12 mouse cellular contexts compared by ENCODE assay signal in the genomic region with DNA sequence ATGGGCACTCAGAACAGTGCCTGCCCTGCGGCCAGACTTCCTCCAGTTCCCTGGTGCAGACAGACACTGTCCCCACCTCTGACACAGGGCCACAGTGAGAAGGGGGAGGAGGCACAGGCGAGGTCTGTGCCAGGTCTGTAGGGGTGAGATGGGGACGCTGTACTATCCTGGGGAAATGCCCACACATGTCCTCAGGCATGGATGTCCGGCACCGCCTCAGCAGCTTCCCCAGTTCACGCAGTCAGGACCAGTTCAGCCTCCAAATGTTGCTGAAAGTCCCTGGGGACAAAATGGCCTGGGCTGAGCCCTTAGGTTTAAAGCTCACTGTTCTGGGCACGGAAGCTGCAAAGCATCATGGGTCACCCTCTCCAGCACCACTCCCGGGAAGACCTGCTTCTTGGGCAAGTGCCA.
A peak's percentile ranks its signal among the peaks of the same experiment; 100 is the strongest.
DNase-seq lines count a peak whose midpoint lies in the region; ATAC-seq and TF ChIP-seq lines count a peak whose summit lies in the region.
"Had no signal": no experiment of that assay in that cellular context is flagged by ENCODE, and none has a peak within 500 bp of the region (broad histone marks: within the 10 kb centered on the region; RNA-seq: fewer than 3 reads in every experiment).

No protein-coding gene starts in this region.

- no peaks in the 10 kb centered on the region for H3K36me3 ChIP-seq in kidney, embryonic 16.5 days (ENCODE audit: insufficient read depth, low read length)
- no peaks in the 10 kb centered on the region for H3K36me3 ChIP-seq in kidney, embryonic 15.5 days
- H3K36me3 ChIP-seq: embryonic facial prominence, embryonic 15.5 days; hindbrain, embryonic 15.5 days had no signal

- TF ChIP-seq CTCF in cerebellum, adult 2 months (IDR thresholded peaks at IDR 0.05; ENCODE audit: borderline replicate concordance, insufficient read depth, low read depth, low read length) = no peak

- ATAC-seq in kidney, embryonic 16.5 days (ENCODE audit: low FRiP score, low TSS enrichment) = no peak
- no peak for ATAC-seq in kidney, embryonic 15.5 days (replicated peaks; ENCODE audit: low FRiP score)

- no peak for TF ChIP-seq POLR2A in cerebellum, adult 2 months (IDR thresholded peaks at IDR 0.05; ENCODE audit: borderline replicate concordance, insufficient read depth, low read length)

- 0 out of 2 replicates have a peak overlapping the region, but pooled peaks have one; percentile 8 for H3K9ac ChIP-seq in kidney, embryonic 16.5 days (replicated peaks; ENCODE audit: low read length)
- H3K9ac ChIP-seq in kidney, embryonic 15.5 days = no peak overlapping the region
- H3K9ac ChIP-seq: embryonic facial prominence, embryonic 15.5 days; hindbrain, embryonic 15.5 days; lung, embryonic 14.5 days had no signal

- H3K4me2 ChIP-seq in kidney, embryonic 16.5 days (replicated peaks; ENCODE audit: low read depth, low read length) = no peak overlapping the region
- H3K4me2 ChIP-seq in kidney, embryonic 15.5 days = no peak overlapping the region
- H3K4me2 ChIP-seq: embryonic facial prominence, embryonic 15.5 days; hindbrain, embryonic 15.5 days; lung, embryonic 14.5 days had no signal

- H3K27ac ChIP-seq in cerebellum, adult 2 months (ENCODE audit: insufficient read depth, low read length) = no peak overlapping the region
- H3K27ac ChIP-seq in kidney, embryonic 16.5 days (ENCODE audit: low read length) = no peak overlapping the region
- H3K27ac ChIP-seq in kidney, embryonic 15.5 days = no peak overlapping the region
- H3K27ac ChIP-seq: embryonic facial prominence, embryonic 15.5 days; hindbrain, embryonic 15.5 days had no signal

- H3K27me3 ChIP-seq in cerebellum, adult 2 months (ENCODE audit: control insufficient read depth, insufficient read depth, low read length) = no peaks in the 10 kb centered on the region
- H3K27me3 ChIP-seq in kidney, embryonic 16.5 days (ENCODE audit: insufficient read depth, low read length) = no peaks in the 10 kb centered on the region
- H3K27me3 ChIP-seq in kidney, embryonic 15.5 days = no peaks in the 10 kb centered on the region
- H3K27me3 ChIP-seq: embryonic facial prominence, embryonic 15.5 days; hindbrain, embryonic 15.5 days had no signal

- no peaks in the 10 kb centered on the region for H3K9me3 ChIP-seq in kidney, embryonic 16.5 days (ENCODE audit: low read length)
- no peaks in the 10 kb centered on the region for H3K9me3 ChIP-seq in kidney, embryonic 15.5 days (replicated peaks)
- H3K9me3 ChIP-seq: embryonic facial prominence, embryonic 15.5 days; hindbrain, embryonic 15.5 days had no signal

- no peaks in the 10 kb centered on the region; the same call in 1 of the 2 replicates for H3K4me1 ChIP-seq in cerebellum, adult 2 months (ENCODE audit: control insufficient read depth, insufficient read depth, low read length)
- H3K4me1 ChIP-seq in kidney, embryonic 16.5 days (ENCODE audit: insufficient read depth, low read length) = peaks cover 47% of the 10 kb centered on the region
- peaks cover 69% of the 10 kb centered on the region for H3K4me1 ChIP-seq in kidney, embryonic 15.5 days
- H3K4me1 ChIP-seq: hindbrain, embryonic 15.5 days had no signal

- 30% methylated on average over 8 of the region's 8 CpGs for WGBS in cerebellum, adult 2 months
- WGBS in kidney, embryonic 16.5 days = 62% methylated on average over 8 of the region's 8 CpGs
- WGBS in kidney, embryonic 15.5 days = 55% methylated on average over 8 of the region's 8 CpGs

- H3K4me3 ChIP-seq in cerebellum, adult 2 months (replicated peaks; ENCODE audit: insufficient read depth, low read depth, low read length) = no peak overlapping the region
- no peak overlapping the region for H3K4me3 ChIP-seq in kidney, embryonic 16.5 days (ENCODE audit: low read length)
- no peak overlapping the region for H3K4me3 ChIP-seq in kidney, embryonic 15.5 days (replicated peaks)
- H3K4me3 ChIP-seq: embryonic facial prominence, embryonic 15.5 days; hindbrain, embryonic 15.5 days had no signal

- DNase-seq in cerebellum, postnatal 14 days = peak; percentile 24 to 41
- no peak for DNase-seq in cerebellum, adult 2 months
- DNase-seq in adrenal gland, postnatal 36 days = peak; percentile 57 to 76
- DNase-seq in kidney, postnatal 36 days = peak; percentile 56 to 58
- DNase-seq in thymus, postnatal 10 days (ENCODE audit: low spot score in 2 of 2) = no peak
- DNase-seq in right cerebral cortex, postnatal 14 days = no peak
- DNase-seq: cerebellum, adult 9-10 months; lung, embryonic 14.5 days had no signal

Comparison
In these comparisons a context has a peak if more than half of its experiments do, and no peak if none do; other contexts are left out.
1. DNase-seq: peak in cerebellum, postnatal 14 days (2 of 2), adrenal gland, postnatal 36 days (2 of 2) and kidney, postnatal 36 days (2 of 2); none in cerebellum, adult 2 months (0 of 2), thymus, postnatal 10 days (0 of 2) and right cerebral cortex, postnatal 14 days (single experiment).